Mouse (Mus musculus): Measurements from ENCODE around the gene Clip2. TPM values are rescaled to one million over a fixed set of nuclear protein-coding genes. Genes with fewer than 3 reads are reported as not detected.

The Clip2 gene
- polyA plus RNA-seq, 1 experiment from 2014 or later = 1.4 TPM

GRCm38 (mm10) chr5:134568964-134569491, 16.8 kb upstream of the Clip2 start:
- Histone ChIP-seq H3K4me2 (ENCODE audit: low read depth, low read length) (no peak overlapping the region), H3K9me3 (replicated peaks; ENCODE audit: control insufficient read depth, low read length) (peaks cover 3% of the 10 kb centered on the region; the same call in 1 of the 2 replicates), H3K4me1 (ENCODE audit: control insufficient read depth, insufficient read depth, low read length) (peaks cover 9% of the 10 kb centered on the region), H3K27ac (ENCODE audit: low read length) (peak overlapping the region; percentile 67), H3K36me3 (ENCODE audit: control insufficient read depth, insufficient read depth) (no peaks in the 10 kb centered on the region), H3K27me3 (ENCODE audit: control insufficient read depth, insufficient read depth, low read length) (no peaks in the 10 kb centered on the region), H3K9ac (ENCODE audit: low read length) (no peak overlapping the region), H3K4me3 (ENCODE audit: low read length) (no peak overlapping the region)
- 48% methylated on average over 8 of the region's 8 CpGs for WGBS
- 0 out of 2 replicates have a peak, but pooled peaks have one; percentile 6 for ATAC-seq (replicated peaks; ENCODE audit: extremely low read depth, insufficient read depth, low FRiP score)

- Histone ChIP-seq H3K4me2 (ENCODE audit: low read depth, low read length) (no peak overlapping the region), H3K36me3 (ENCODE audit: control insufficient read depth, insufficient read depth) (no peaks in the 10 kb centered on the region), H3K27me3 (ENCODE audit: control insufficient read depth, insufficient read depth, low read length) (no peaks in the 10 kb centered on the region), H3K4me1 (ENCODE audit: control insufficient read depth, insufficient read depth, low read length) (peaks cover 9% of the 10 kb centered on the region), H3K9ac (ENCODE audit: low read length) (no peak overlapping the region), H3K27ac (ENCODE audit: low read length) (no peak overlapping the region), H3K9me3 (replicated peaks; ENCODE audit: control insufficient read depth, low read length) (peaks cover 3% of the 10 kb centered on the region; the same call in 1 of the 2 replicates), H3K4me3 (ENCODE audit: low read length) (no peak overlapping the region)
- ATAC-seq (replicated peaks; ENCODE audit: extremely low read depth, insufficient read depth, low FRiP score) = no peak
- WGBS = 63% methylated on average over 3 of the region's 3 CpGs
Observed at GRCm38 (mm10) chr5:134568030-134568429, 15.8 kb upstream of the Clip2 start.

GRCm38 (mm10) chr5:134567445-134567844, 15.2 kb upstream of the Clip2 start:
- ATAC-seq (replicated peaks; ENCODE audit: extremely low read depth, insufficient read depth, low FRiP score) = no peak
- Histone ChIP-seq H3K9ac (ENCODE audit: low read length) (no peak overlapping the region), H3K4me3 (ENCODE audit: low read length) (no peak overlapping the region), H3K27me3 (ENCODE audit: control insufficient read depth, insufficient read depth, low read length) (no peaks in the 10 kb centered on the region), H3K9me3 (replicated peaks; ENCODE audit: control insufficient read depth, low read length) (peaks cover 3% of the 10 kb centered on the region; the same call in 1 of the 2 replicates), H3K4me1 (ENCODE audit: control insufficient read depth, insufficient read depth, low read length) (peaks cover 6% of the 10 kb centered on the region), H3K4me2 (ENCODE audit: low read depth, low read length) (no peak overlapping the region), H3K27ac (ENCODE audit: low read length) (no peak overlapping the region), H3K36me3 (ENCODE audit: control insufficient read depth, insufficient read depth) (no peaks in the 10 kb centered on the region)
- WGBS = 66% methylated on average over 4 of the region's 4 CpGs

GRCm38 (mm10) chr5:134565696-134566095, 13.5 kb upstream of the Clip2 start:
- WGBS = 77% methylated on average over 6 of the region's 6 CpGs
- H3K27ac ChIP-seq (ENCODE audit: low read length) = no peak overlapping the region
- H3K9me3 ChIP-seq (replicated peaks; ENCODE audit: control insufficient read depth, low read length) = no peaks in the 10 kb centered on the region

GRCm38 (mm10) chr5:134564272-134564671, 12.0 kb upstream of the Clip2 start:
- 97% methylated on average over 2 of the region's 2 CpGs for WGBS
- H3K27ac ChIP-seq (ENCODE audit: low read length) = no peak overlapping the region
- no peak overlapping the region for H3K9ac ChIP-seq (ENCODE audit: low read length)
- no peak for ATAC-seq (replicated peaks; ENCODE audit: extremely low read depth, insufficient read depth, low FRiP score)
- no peaks in the 10 kb centered on the region for H3K36me3 ChIP-seq (ENCODE audit: control insufficient read depth, insufficient read depth)
- H3K4me3 ChIP-seq (ENCODE audit: low read length) = no peak overlapping the region
- no peaks in the 10 kb centered on the region for H3K27me3 ChIP-seq (ENCODE audit: control insufficient read depth, insufficient read depth, low read length)
- H3K4me1 ChIP-seq (ENCODE audit: control insufficient read depth, insufficient read depth, low read length) = peaks cover 2% of the 10 kb centered on the region; the same call in 1 of the 2 replicates
- no peak overlapping the region for H3K4me2 ChIP-seq (ENCODE audit: low read depth, low read length)
- H3K9me3 ChIP-seq (replicated peaks; ENCODE audit: control insufficient read depth, low read length) = no peaks in the 10 kb centered on the region

More at GRCm38 (mm10) chr5:134565696-134566095, 13.5 kb upstream of the Clip2 start:
- ATAC-seq (replicated peaks; ENCODE audit: extremely low read depth, insufficient read depth, low FRiP score) = no peak
- H3K36me3 ChIP-seq (ENCODE audit: control insufficient read depth, insufficient read depth) = no peaks in the 10 kb centered on the region
- H3K4me1 ChIP-seq (ENCODE audit: control insufficient read depth, insufficient read depth, low read length) = peaks cover 2% of the 10 kb centered on the region; the same call in 1 of the 2 replicates
- no peak overlapping the region for H3K4me2 ChIP-seq (ENCODE audit: low read depth, low read length)
- no peak overlapping the region for H3K4me3 ChIP-seq (ENCODE audit: low read length)
- H3K9ac ChIP-seq (ENCODE audit: low read length) = no peak overlapping the region
- no peaks in the 10 kb centered on the region for H3K27me3 ChIP-seq (ENCODE audit: control insufficient read depth, insufficient read depth, low read length)

- Histone ChIP-seq H3K27ac (ENCODE audit: low read length) (no peak overlapping the region), H3K4me1 (ENCODE audit: control insufficient read depth, insufficient read depth, low read length) (no peaks in the 10 kb centered on the region), H3K9me3 (replicated peaks; ENCODE audit: control insufficient read depth, low read length) (no peaks in the 10 kb centered on the region), H3K9ac (ENCODE audit: low read length) (no peak overlapping the region), H3K4me2 (ENCODE audit: low read depth, low read length) (no peak overlapping the region), H3K4me3 (ENCODE audit: low read length) (no peak overlapping the region), H3K27me3 (ENCODE audit: control insufficient read depth, insufficient read depth, low read length) (no peaks in the 10 kb centered on the region), H3K36me3 (ENCODE audit: control insufficient read depth, insufficient read depth) (no peaks in the 10 kb centered on the region)
- 74% methylated on average over 16 of the region's 16 CpGs for WGBS
- no peak for ATAC-seq (replicated peaks; ENCODE audit: extremely low read depth, insufficient read depth, low FRiP score)
Observed at GRCm38 (mm10) chr5:134560450-134561171, 8.4 kb upstream of the Clip2 start.

GRCm38 (mm10) chr5:134560071-134560449, 7.8 kb upstream of the Clip2 start, which contains the start of gene Syna:
Gene Syna (minus strand): TSS chr5:134560171.
- Histone ChIP-seq H3K27ac (ENCODE audit: low read length) (no peak within 1 kb of the TSS), H3K4me2 (ENCODE audit: low read depth, low read length) (no peak within 1 kb of the TSS), H3K27me3 (ENCODE audit: control insufficient read depth, insufficient read depth, low read length) (no peaks in the 10 kb centered on the region), H3K4me1 (ENCODE audit: control insufficient read depth, insufficient read depth, low read length) (0 out of 2 replicates have a peak, but pooled peaks cover 2% of the 10 kb centered on the region), H3K9me3 (replicated peaks; ENCODE audit: control insufficient read depth, low read length) (no peaks in the 10 kb centered on the region), H3K9ac (ENCODE audit: low read length) (no peak within 1 kb of the TSS), H3K36me3 (ENCODE audit: control insufficient read depth, insufficient read depth) (no peaks in the 10 kb centered on the region), H3K4me3 (ENCODE audit: low read length) (no peak within 1 kb of the TSS)
- no peak for ATAC-seq (replicated peaks; ENCODE audit: extremely low read depth, insufficient read depth, low FRiP score)
- WGBS = 72% methylated on average over 7 of the region's 7 CpGs

GRCm38 (mm10) chr5:134555463-134556164, 3.4 kb upstream of the Clip2 start:
- peak; percentile 21 for ATAC-seq (replicated peaks; ENCODE audit: extremely low read depth, insufficient read depth, low FRiP score)
- WGBS = 7% methylated on average over 20 of the region's 20 CpGs

More at GRCm38 (mm10) chr5:134555463-134556164, 3.4 kb upstream of the Clip2 start:
- Histone ChIP-seq H3K9me3 (replicated peaks; ENCODE audit: control insufficient read depth, low read length) (no peaks in the 10 kb centered on the region), H3K4me3 (ENCODE audit: low read length) (no peak overlapping the region), H3K4me1 (ENCODE audit: control insufficient read depth, insufficient read depth, low read length) (peaks cover 13% of the 10 kb centered on the region), H3K27me3 (ENCODE audit: control insufficient read depth, insufficient read depth, low read length) (no peaks in the 10 kb centered on the region), H3K9ac (ENCODE audit: low read length) (no peak overlapping the region), H3K4me2 (ENCODE audit: low read depth, low read length) (peak overlapping the region; percentile 5; the same call in 1 of the 2 replicates), H3K36me3 (ENCODE audit: control insufficient read depth, insufficient read depth) (no peaks in the 10 kb centered on the region), H3K27ac (ENCODE audit: low read length) (peak overlapping the region; percentile 30)
